Mouse (Mus musculus) large intestine, adult 2 months (tissue): ENCODE results near the gene Ext2. TPM values are rescaled to one million over a fixed set of nuclear protein-coding genes. Genes with fewer than 3 reads are reported as not detected.

Source experiments
- DNase-seq: peaks from one replicate; pipeline ENCODE4 v3.0.0-alpha.2; 2012; ENCODE audit warnings: low read depth, low spot score
- WGBS: fragments of 180-500 bp; shearing (Covaris S2); methylation state at CpG from one replicate; pipeline ENCODE4 v1.1.7; 2018; 5-methylcytosine and 5-hydroxymethylcytosine counted together
- polyA plus RNA-seq: library from polyadenylated mRNA; depleted of rRNA; stranded (reverse); fragments of >200 nt; gene quantifications from 2 replicates; pipeline ENCODE4 v1.2.3, GENCODE M21; 2012; rRNA removed

Ext2 gene
- 29.6 and 31.6 TPM in 2 replicates for polyA plus RNA-seq

- DNase-seq, result peak; percentile 54
- WGBS, result 1% methylated on average over 65 of the region's 66 CpGs
These were observed at the start of gene Ext2 for GRCm38 (mm10) chr2:93822045-93822749. TSS of gene Ext2 (minus strand) at chr2:93822568.

DNA sequence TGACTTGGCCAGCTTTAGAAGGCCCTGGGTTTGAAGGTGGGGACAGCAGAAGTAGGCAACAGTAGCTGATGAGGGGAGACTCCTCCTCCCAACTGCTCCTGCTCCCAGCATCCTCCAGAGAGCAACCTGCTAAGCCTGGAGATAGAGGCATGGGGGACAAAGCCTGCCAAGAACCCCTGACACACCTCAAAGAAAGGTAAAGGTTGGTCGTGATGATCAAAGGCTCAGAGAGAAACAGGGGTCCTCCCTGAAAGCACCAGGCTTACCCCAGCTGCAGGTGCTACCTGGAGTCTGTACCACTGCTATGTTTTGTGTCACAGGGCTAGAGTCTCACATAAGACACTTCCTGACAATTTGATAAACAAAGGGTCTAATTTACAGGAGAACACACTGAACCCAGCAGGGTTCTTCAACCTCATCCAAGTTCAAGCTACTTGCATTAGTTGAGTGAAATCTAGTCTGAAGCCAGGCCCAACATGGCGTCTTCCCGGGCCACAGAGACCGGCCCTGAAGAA is 49.1 kb upstream of the Ext2 start:
- no peak for DNase-seq
- 83% methylated on average over 4 of the region's 4 CpGs for WGBS

DNA sequence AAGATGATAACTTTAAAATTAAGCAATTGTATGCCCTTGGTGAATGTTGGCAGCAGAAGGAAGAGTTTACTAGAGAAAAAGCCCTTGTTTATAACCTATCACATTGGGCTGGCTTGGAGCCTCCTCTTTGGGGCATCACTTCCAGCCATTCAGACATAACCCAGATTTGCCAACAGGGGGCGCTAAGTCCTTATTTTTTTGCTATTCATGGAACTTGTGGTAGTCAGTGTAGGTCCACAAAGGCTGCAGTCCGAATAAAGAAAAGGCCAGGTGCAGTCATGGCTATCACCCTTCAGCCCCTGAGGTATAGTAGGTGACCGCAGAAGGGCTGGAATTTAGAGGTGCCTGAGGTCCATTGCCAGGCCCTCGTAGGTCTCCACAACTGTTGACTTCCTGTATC is 48.5 kb upstream of the Ext2 start:
- DNase-seq, result no peak
- 43% methylated on average over 4 of the region's 4 CpGs for WGBS

DNA sequence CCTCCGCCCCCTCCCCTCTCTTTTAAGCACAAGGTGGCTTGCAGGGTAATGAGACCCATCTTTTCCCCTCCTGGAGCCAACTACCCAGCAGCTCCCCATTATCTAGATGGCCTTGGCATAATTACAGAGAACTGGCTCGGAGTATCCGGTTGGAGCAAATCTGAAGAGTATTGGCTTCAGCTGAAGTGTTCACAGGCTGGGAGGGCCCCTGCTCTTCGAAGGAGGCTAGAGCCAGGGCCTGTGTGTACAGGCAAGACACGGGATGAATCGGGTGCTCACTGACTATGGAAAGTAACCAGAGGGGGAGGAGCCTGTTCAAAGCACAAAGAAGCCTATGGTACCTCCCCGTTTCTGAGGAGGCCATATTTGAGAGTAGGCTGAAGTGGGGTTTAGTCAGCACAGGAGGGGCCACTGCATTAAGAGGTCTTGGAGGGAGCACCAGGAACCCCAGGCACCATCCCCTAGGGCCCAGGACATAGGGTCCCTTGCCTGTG is 46.8 kb upstream of the Ext2 start, which contains the start of gene Accsl:
TSS of gene Accsl (minus strand) at position 51 of the 494 bp plus-strand sequence.
- whole genome bisulfite sequencing, result 53% methylated on average over 7 of the region's 7 CpGs
- DNase-seq, result no peak

- 87% methylated on average over 11 of the region's 11 CpGs for WGBS
- DNase-seq, result no peak
These were observed 46.2 kb upstream of the Ext2 start for GRCm38 (mm10) chr2:93868566-93868965.

DNA sequence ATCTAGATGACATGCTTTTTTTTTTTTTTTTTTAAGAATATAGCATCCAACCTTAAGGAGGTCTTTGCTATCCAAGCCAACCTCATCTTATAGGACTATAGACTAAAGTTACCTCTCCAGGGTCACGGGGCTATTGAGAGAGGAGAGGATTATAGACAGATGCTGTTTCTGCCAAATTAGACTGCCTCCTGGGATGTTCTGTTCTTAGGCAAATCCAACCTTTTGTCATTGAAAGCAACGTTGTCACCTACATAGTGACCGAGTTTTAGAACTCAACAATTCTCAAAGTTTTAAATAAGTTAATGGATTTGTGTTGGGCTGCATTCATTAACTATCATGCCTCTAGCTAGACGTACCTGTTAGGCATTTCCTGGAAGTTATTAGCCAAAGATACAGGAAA is 40.9 kb upstream of the Ext2 start:
- no peak for DNase-seq
- WGBS, result 75% methylated on average over 4 of the region's 4 CpGs

- 69% methylated on average over 12 of the region's 12 CpGs for WGBS
- no peak for DNase-seq
These were observed 36.5 kb upstream of the Ext2 start for GRCm38 (mm10) chr2:93858845-93859244.

DNA sequence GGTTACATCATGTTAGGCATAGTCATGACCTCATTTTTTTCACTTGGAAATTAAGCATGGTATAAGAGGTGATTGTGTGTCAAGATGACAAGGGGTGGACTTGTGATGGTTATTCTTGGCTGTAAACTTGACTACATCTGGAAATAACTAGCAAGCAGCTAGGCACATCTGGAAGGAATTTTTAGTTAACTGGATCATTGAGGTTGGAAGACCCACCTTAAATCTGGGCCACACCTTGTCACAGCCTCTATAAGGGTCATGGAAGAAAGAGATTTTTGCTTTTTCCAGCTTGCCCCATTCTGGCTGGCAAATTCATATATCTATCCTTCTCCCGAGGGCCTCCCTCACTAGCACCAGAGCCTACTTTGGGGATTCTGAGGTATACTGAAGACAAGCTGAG is 28.9 kb upstream of the Ext2 start:
- 87% methylated on average over 1 of the region's 1 CpGs for WGBS
- no peak for DNase-seq

- 14% methylated on average over 13 of the region's 13 CpGs for WGBS
- no peak for DNase-seq
These were observed 28.1 kb upstream of the Ext2 start for GRCm38 (mm10) chr2:93850317-93850944.

- peak; percentile 54 for DNase-seq
- WGBS, result under 1% methylated on average over 28 of the region's 28 CpGs
These were observed 27.2 kb upstream of the Ext2 start, which contains the start of gene Accs for GRCm38 (mm10) chr2:93849505-93850089. TSS of gene Accs (minus strand) at chr2:93849943.

- WGBS, result 98% methylated on average over 3 of the region's 3 CpGs
- no peak for DNase-seq
These were observed 19.0 kb upstream of the Ext2 start for GRCm38 (mm10) chr2:93841349-93841748.

- WGBS, result 80% methylated on average over 6 of the region's 6 CpGs
- DNase-seq, result no peak
These were observed 17.7 kb upstream of the Ext2 start for GRCm38 (mm10) chr2:93840109-93840508.

DNA sequence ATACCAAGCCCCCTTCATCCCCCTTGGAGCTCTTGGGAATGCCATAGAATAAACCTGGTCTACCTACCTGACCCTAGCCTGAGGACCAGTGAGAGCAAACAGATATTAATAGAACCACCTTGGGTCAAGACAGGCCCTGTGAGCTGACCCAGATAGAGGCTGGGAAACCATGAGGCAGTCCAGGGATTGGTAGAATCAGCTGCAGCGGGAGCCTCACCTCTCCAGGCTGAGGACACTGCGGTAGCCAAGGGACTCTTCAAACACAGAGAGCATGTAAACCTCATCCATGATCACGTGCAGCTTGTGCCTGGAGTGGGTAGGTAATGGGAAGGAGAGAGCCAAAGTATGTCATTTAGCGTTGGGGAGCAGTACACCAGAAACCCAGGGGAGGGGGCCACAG is 16.6 kb upstream of the Ext2 start:
- WGBS, result 94% methylated on average over 4 of the region's 4 CpGs
- no peak for DNase-seq

DNA sequence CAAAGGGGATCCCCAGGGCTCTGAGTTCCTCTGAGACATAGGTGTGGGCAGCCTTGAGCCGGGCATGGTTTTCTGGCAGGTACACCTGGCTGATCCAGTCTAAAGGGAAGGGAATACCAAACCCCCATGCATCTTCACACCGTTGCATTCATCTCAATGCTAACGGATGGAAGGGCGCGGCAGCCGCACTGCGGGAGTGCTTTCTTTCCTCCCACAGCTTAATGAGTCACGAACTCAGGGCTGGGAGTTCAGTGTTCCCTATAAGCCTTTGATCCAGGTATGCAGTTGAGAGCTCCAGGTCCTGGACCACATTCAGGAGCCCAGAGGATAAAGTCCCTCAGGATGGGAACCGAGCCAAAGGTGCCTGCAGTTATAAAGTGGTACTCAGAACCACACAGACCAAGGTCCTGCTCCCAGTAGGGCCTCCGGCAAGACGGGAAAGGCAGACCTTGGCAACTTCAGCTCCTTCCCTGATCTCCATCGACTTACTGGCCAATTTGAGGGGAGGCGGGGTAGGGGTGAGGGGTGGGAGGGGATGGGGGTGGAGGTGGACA is 13.9 kb upstream of the Ext2 start:
- no peak for DNase-seq
- WGBS, result 43% methylated on average over 13 of the region's 13 CpGs

- DNase-seq, result no peak
- 86% methylated on average over 11 of the region's 11 CpGs for WGBS
These were observed 13.2 kb upstream of the Ext2 start for GRCm38 (mm10) chr2:93835596-93835995.

GRCm38 (mm10) chr2:93823519-93823918 is 1.2 kb upstream of the Ext2 start:
- 14% methylated on average over 8 of the region's 8 CpGs for WGBS
- DNase-seq, result peak; percentile 90

DNA sequence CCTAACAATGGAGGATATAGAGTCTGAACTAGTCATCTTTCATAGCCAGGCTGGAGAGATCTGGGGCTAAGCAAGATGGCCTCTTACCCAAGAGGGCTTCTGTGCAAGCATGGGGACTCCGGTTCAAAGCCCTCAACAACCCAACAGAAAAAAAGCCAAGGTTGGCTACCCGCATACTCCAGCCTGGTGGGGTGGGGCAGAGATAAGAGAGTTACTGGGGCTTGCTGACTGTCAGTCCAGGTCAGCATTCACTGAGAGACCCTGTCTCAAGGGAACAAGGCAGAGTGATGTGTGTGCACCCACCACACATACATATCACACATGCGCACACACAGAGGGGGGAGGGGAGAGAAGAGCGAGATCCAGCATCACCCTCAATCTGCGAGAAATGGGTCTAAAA is 4.6 kb downstream of the Ext2 start:
- WGBS, result 94% methylated on average over 5 of the region's 5 CpGs
- DNase-seq, result no peak

DNA sequence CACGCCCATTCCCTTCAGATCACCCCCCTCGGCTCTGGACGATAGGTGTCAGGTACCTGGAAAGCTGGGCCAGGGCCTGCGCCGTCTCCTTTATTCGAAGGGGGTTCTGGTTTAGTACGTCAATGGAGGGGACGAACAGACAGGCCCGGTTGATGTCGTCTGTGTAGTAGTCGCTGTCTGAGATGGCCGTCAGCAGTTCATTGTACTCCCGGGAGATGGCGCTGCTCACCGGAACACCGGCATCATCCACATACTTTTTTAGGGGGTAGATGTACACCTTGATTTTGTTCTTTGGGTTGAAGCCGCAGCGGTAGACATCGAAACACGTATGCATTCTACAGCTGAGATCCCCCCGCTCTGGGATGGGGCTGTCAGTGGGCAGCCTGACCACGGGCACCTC is 9.0 kb downstream of the Ext2 start:
- WGBS, result 96% methylated on average over 22 of the region's 22 CpGs
- DNase-seq, result no peak

DNA sequence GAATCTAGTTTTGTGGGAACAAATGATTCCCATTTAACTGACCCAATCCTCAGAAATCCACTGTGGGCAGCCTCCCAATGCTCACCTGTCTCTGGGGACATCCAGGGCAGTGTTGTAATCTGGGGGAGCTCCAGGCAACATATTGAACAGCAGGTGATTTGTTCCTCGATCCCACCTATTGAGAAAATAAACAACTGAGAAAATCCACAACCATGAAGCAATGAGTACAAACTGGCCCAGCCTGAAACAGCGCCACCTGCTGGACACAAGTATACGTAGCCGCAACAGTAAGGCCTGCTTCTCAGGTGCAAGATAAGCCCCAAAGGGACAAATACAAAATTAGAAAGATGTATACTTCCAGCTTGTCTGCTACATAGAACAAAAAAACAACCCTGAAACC is 10.6 kb downstream of the Ext2 start:
- DNase-seq, result peak; percentile 32
- 33% methylated on average over 4 of the region's 4 CpGs for WGBS

- 8% methylated on average over 2 of the region's 2 CpGs for WGBS
- no peak for DNase-seq
These were observed 12.4 kb downstream of the Ext2 start for GRCm38 (mm10) chr2:93809931-93810330.
